Mouse (Mus musculus) olfactory bulb, adult 2 months (tissue): ENCODE measurements at regions not wholly inside any gene's neighbourhood (a gene's known extent, or its start where the extent isn't known, plus 50 kb on each side); places are given as distances from the start of the nearest gene placed in this dataset.

Source experiments
- H3K27ac ChIP-seq: fragments of 200-500 bp; 2 replicates; pipeline ENCODE4 v1.5.1; 2012; ENCODE audit warnings: low read depth, low read length; ENCODE audit not compliant: insufficient read depth
- H3K4me1 ChIP-seq: fragments of 200-500 bp; 2 replicates; pipeline ENCODE4 v1.6.1; 2012; ENCODE audit warnings: low read length; ENCODE audit not compliant: control insufficient read depth, insufficient read depth
- H3K4me3 ChIP-seq: fragments of 200-500 bp; 2 replicates; pipeline ENCODE4 v1.5.1; 2012; ENCODE audit warnings: mild to moderate bottlenecking, low read depth, low read length, moderate library complexity; ENCODE audit not compliant: insufficient read depth
- CTCF ChIP-seq: fragments of 200-500 bp; IDR thresholded peaks from 2 replicates; pipeline ENCODE4 v1.5.1; 2012; ENCODE audit warnings: low read depth, mild to moderate bottlenecking, low read length, moderate library complexity; ENCODE audit not compliant: insufficient read depth
- POLR2A ChIP-seq: fragments of 200-500 bp; IDR thresholded peaks from 2 replicates; pipeline ENCODE4 v1.6.1; 2012; ENCODE audit warnings: mild to moderate bottlenecking, low read depth, low read length, moderate library complexity; ENCODE audit not compliant: insufficient read depth
- WGBS: fragments of 180-500 bp; shearing (Covaris S2); methylation state at CpG from one replicate; pipeline ENCODE4 v1.1.7; 2018; 5-methylcytosine and 5-hydroxymethylcytosine counted together

GRCm38 (mm10) chr12:78095352-78095751 lies 98.7 kb upstream of the Gm6657 start:
- TF ChIP-seq POLR2A (no peak), CTCF (no peak)
- no peak overlapping the region for H3K4me3 ChIP-seq
- H3K27ac ChIP-seq = no peak overlapping the region
- WGBS = 54% methylated on average over 2 of the region's 2 CpGs
- peaks cover 10% of the 10 kb centered on the region for H3K4me1 ChIP-seq

- H3K27ac ChIP-seq = no peak overlapping the region
- no peak overlapping the region for H3K4me3 ChIP-seq
- peaks cover 10% of the 10 kb centered on the region for H3K4me1 ChIP-seq
- TF ChIP-seq POLR2A (no peak), CTCF (no peak)
- WGBS = 89% methylated on average over 2 of the region's 2 CpGs
These were observed 98.1 kb upstream of the Gm6657 start for GRCm38 (mm10) chr12:78095916-78096315.

GRCm38 (mm10) chr12:78097119-78097518 lies 96.9 kb upstream of the Gm6657 start:
- H3K27ac ChIP-seq = no peak overlapping the region
- peaks cover 7% of the 10 kb centered on the region for H3K4me1 ChIP-seq
- TF ChIP-seq CTCF (no peak), POLR2A (no peak)
- WGBS = 41% methylated on average over 1 of the region's 1 CpGs
- no peak overlapping the region for H3K4me3 ChIP-seq

- H3K4me3 ChIP-seq = no peak overlapping the region
- 62% methylated on average over 2 of the region's 2 CpGs for whole genome bisulfite sequencing
- TF ChIP-seq POLR2A (no peak), CTCF (no peak)
- peaks cover 7% of the 10 kb centered on the region for H3K4me1 ChIP-seq
- no peak overlapping the region for H3K27ac ChIP-seq
These were observed 96.3 kb upstream of the Gm6657 start for GRCm38 (mm10) chr12:78097692-78098091.

- TF ChIP-seq CTCF (no peak), POLR2A (no peak)
- Histone ChIP-seq H3K4me1 (peaks cover 7% of the 10 kb centered on the region), H3K4me3 (no peak overlapping the region), H3K27ac (no peak overlapping the region)
- 28% methylated on average over 9 of the region's 9 CpGs for WGBS
These were observed 95.3 kb upstream of the Gm6657 start for GRCm38 (mm10) chr12:78098765-78099194.

- Histone ChIP-seq H3K4me3 (no peak overlapping the region), H3K27ac (no peak overlapping the region), H3K4me1 (peaks cover 7% of the 10 kb centered on the region)
- 62% methylated on average over 4 of the region's 4 CpGs for WGBS
- TF ChIP-seq POLR2A = no peak
- no peak for TF ChIP-seq CTCF
These were observed 94.3 kb upstream of the Gm6657 start for GRCm38 (mm10) chr12:78099761-78100160.

GRCm38 (mm10) chr12:78100756-78101155 lies 93.3 kb upstream of the Gm6657 start:
- Histone ChIP-seq H3K27ac (no peak overlapping the region), H3K4me3 (no peak overlapping the region), H3K4me1 (peaks cover 7% of the 10 kb centered on the region)
- TF ChIP-seq CTCF = no peak
- no peak for TF ChIP-seq POLR2A
- WGBS = 97% methylated on average over 3 of the region's 3 CpGs

- TF ChIP-seq POLR2A = no peak
- no peak for TF ChIP-seq CTCF
- no peaks in the 10 kb centered on the region for H3K4me1 ChIP-seq
- 90% methylated on average over 1 of the region's 1 CpGs for WGBS
- no peak overlapping the region for H3K4me3 ChIP-seq
- no peak overlapping the region for H3K27ac ChIP-seq
These were observed 84.1 kb upstream of the Gm6657 start for GRCm38 (mm10) chr12:78109931-78110330.

- H3K4me3 ChIP-seq = no peak overlapping the region
- H3K27ac ChIP-seq = no peak overlapping the region
- TF ChIP-seq CTCF = no peak
- 100% methylated on average over 1 of the region's 1 CpGs for WGBS
- no peaks in the 10 kb centered on the region for H3K4me1 ChIP-seq
These were observed 75.9 kb upstream of the Gm6657 start for GRCm38 (mm10) chr12:78118131-78118530.

- Histone ChIP-seq H3K4me3 (no peak overlapping the region), H3K27ac (no peak overlapping the region), H3K4me1 (no peaks in the 10 kb centered on the region)
- WGBS = 58% methylated on average over 2 of the region's 2 CpGs
- no peak for TF ChIP-seq CTCF
- no peak for TF ChIP-seq POLR2A
These were observed 74.8 kb upstream of the Gm6657 start for GRCm38 (mm10) chr12:78119246-78119645.
